In the genomic region with DNA sequence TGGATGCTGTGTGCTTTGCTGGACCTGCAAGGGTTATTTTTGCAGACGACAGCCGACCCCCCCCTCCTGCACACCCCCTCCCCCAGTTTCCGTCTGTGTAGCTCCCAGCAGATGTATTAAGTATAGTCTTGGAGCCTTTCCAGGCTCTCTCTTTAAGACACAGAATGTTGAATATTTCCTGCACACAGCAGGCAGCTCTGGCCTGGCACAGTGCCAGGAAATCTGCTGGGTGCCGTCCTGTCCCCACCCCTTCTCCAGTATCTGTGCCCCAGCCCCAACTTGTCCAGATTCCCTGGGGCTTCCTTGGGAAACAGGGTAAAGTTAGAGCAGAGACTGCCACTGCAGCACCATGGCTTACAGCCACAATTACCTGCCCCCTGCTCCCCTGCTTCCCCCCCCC, we compare ENCODE assay signal across 8 mouse cellular contexts.
DNase-seq lines count a peak whose midpoint lies in the region; ATAC-seq lines count a peak whose summit lies in the region.

No protein-coding gene starts in this region.

- peak; percentile 3 for DNase-seq in cerebellum, adult 11-12 months
- no peak for DNase-seq in cerebellum, adult 8-10 months
- DNase-seq in embryonic facial prominence, embryonic 11.5 days (ENCODE audit: low spot score): peak; percentile 87
- peak; percentile 12 for DNase-seq in heart, adult 8-10 months (ENCODE audit: low spot score)
- DNase-seq in limb, embryonic 11.5 days (ENCODE audit: low spot score): peak; percentile 81
- DNase-seq in spleen, adult 12 weeks (ENCODE audit: low spot score): no peak

- no peak overlapping the region for H3K4me3 ChIP-seq in embryonic facial prominence, embryonic 11.5 days (ENCODE audit: low read depth, low read length)
- H3K4me3 ChIP-seq in kidney, embryonic 15.5 days (replicated peaks): no peak overlapping the region
- no peak overlapping the region for H3K4me3 ChIP-seq in limb, embryonic 11.5 days (ENCODE audit: low read depth, low read length)
- no peak overlapping the region for H3K4me3 ChIP-seq in neural tube, embryonic 13.5 days

- no peaks in the 10 kb centered on the region; the same call in 1 of the 2 replicates for H3K4me1 ChIP-seq in embryonic facial prominence, embryonic 11.5 days (ENCODE audit: control insufficient read depth, insufficient read depth, low read length)
- peaks cover 31% of the 10 kb centered on the region for H3K4me1 ChIP-seq in kidney, embryonic 15.5 days
- H3K4me1 ChIP-seq in limb, embryonic 11.5 days (ENCODE audit: control insufficient read depth, insufficient read depth, low read length): peaks cover 30% of the 10 kb centered on the region
- H3K4me1 ChIP-seq in neural tube, embryonic 13.5 days (replicated peaks): peaks cover 53% of the 10 kb centered on the region

- H3K27ac ChIP-seq in embryonic facial prominence, embryonic 11.5 days (replicated peaks; ENCODE audit: low read depth, low read length): peak overlapping the region; percentile 82
- peak overlapping the region; percentile 78 for H3K27ac ChIP-seq in kidney, embryonic 15.5 days
- peak overlapping the region; percentile 89 for H3K27ac ChIP-seq in limb, embryonic 11.5 days (replicated peaks; ENCODE audit: low read depth, low read length)
- peak overlapping the region; percentile 85 for H3K27ac ChIP-seq in neural tube, embryonic 13.5 days (replicated peaks)

- WGBS in embryonic facial prominence, embryonic 11.5 days: 2% methylated on average over 4 of the region's 4 CpGs
- 1% methylated on average over 4 of the region's 4 CpGs for WGBS in kidney, embryonic 15.5 days
- under 1% methylated on average over 4 of the region's 4 CpGs for WGBS in limb, embryonic 11.5 days
- 12% methylated on average over 4 of the region's 4 CpGs for WGBS in neural tube, embryonic 13.5 days

- H3K36me3 ChIP-seq in embryonic facial prominence, embryonic 11.5 days (replicated peaks; ENCODE audit: control insufficient read depth, insufficient read depth, low read depth, low read length): no peaks in the 10 kb centered on the region
- H3K36me3 ChIP-seq in kidney, embryonic 15.5 days: no peaks in the 10 kb centered on the region
- H3K36me3 ChIP-seq in limb, embryonic 11.5 days (ENCODE audit: control insufficient read depth, insufficient read depth, low read length): no peaks in the 10 kb centered on the region
- no peaks in the 10 kb centered on the region for H3K36me3 ChIP-seq in neural tube, embryonic 13.5 days

- no peaks in the 10 kb centered on the region for H3K9me3 ChIP-seq in embryonic facial prominence, embryonic 11.5 days (replicated peaks; ENCODE audit: control insufficient read depth, low read length)
- H3K9me3 ChIP-seq in kidney, embryonic 15.5 days (replicated peaks): no peaks in the 10 kb centered on the region
- H3K9me3 ChIP-seq in limb, embryonic 11.5 days (ENCODE audit: control insufficient read depth, low read length): no peaks in the 10 kb centered on the region
- no peaks in the 10 kb centered on the region for H3K9me3 ChIP-seq in neural tube, embryonic 13.5 days

- 0 out of 2 replicates have a peak overlapping the region, but pooled peaks have one; percentile 18 for H3K9ac ChIP-seq in embryonic facial prominence, embryonic 11.5 days (replicated peaks; ENCODE audit: low read length)
- no peak overlapping the region for H3K9ac ChIP-seq in kidney, embryonic 15.5 days
- H3K9ac ChIP-seq in limb, embryonic 11.5 days (ENCODE audit: low read length): peak overlapping the region; percentile 7; the same call in 1 of the 2 replicates
- H3K9ac ChIP-seq in neural tube, embryonic 13.5 days: peak overlapping the region; percentile 52

- no peak overlapping the region for H3K4me2 ChIP-seq in embryonic facial prominence, embryonic 11.5 days (ENCODE audit: low read depth, low read length)
- peak overlapping the region; percentile 28 for H3K4me2 ChIP-seq in kidney, embryonic 15.5 days
- 0 out of 2 replicates have a peak overlapping the region, but pooled peaks have one; percentile 12 for H3K4me2 ChIP-seq in limb, embryonic 11.5 days (ENCODE audit: low read depth, severe bottlenecking)
- H3K4me2 ChIP-seq in neural tube, embryonic 13.5 days: peak overlapping the region; percentile 32

- H3K27me3 ChIP-seq in embryonic facial prominence, embryonic 11.5 days (ENCODE audit: control insufficient read depth, insufficient read depth, low read length): no peaks in the 10 kb centered on the region
- no peaks in the 10 kb centered on the region for H3K27me3 ChIP-seq in kidney, embryonic 15.5 days
- no peaks in the 10 kb centered on the region for H3K27me3 ChIP-seq in limb, embryonic 11.5 days (ENCODE audit: control insufficient read depth, insufficient read depth, low read length)
- H3K27me3 ChIP-seq in neural tube, embryonic 13.5 days: no peaks in the 10 kb centered on the region

- ATAC-seq in embryonic facial prominence, embryonic 11.5 days (replicated peaks; ENCODE audit: insufficient number of reproducible peaks, low FRiP score, low TSS enrichment, low read depth): peak; percentile 94
- ATAC-seq in kidney, embryonic 15.5 days (replicated peaks; ENCODE audit: low FRiP score): peak; percentile 91
- peak; percentile 90 for ATAC-seq in limb, embryonic 11.5 days (ENCODE audit: insufficient number of reproducible peaks, low FRiP score, low TSS enrichment, low read depth)
- ATAC-seq in neural tube, embryonic 13.5 days (ENCODE audit: low read depth): peak; percentile 87

Comparison
In these comparisons a context has a peak if more than half of its experiments do, and no peak if none do; other contexts are left out.
1. DNase-seq: peak in cerebellum, adult 11-12 months (single experiment), embryonic facial prominence, embryonic 11.5 days (single experiment), heart, adult 8-10 months (single experiment) and limb, embryonic 11.5 days (single experiment); none in cerebellum, adult 8-10 months (single experiment) and spleen, adult 12 weeks (single experiment).
2. Peak in every context shown above with its lines, with median percentiles within 50 percentile points of each other: ATAC-seq and H3K27ac ChIP-seq.